Mouse (Mus musculus): ENCODE measurements around the gene Sdf2l1. TPM values are rescaled to one million over a fixed set of nuclear protein-coding genes. Genes with fewer than 3 reads are reported as not detected.

Sdf2l1 gene
- polyA plus RNA-seq, 1 experiment from 2014 or later, result 58.8 TPM

- WGBS, result 1% methylated on average over 41 of the region's 41 CpGs
- peak; percentile 39 for ATAC-seq (ENCODE audit: low FRiP score, low read depth)
- no peak overlapping the region for H3K27ac ChIP-seq (replicated peaks)
- H3K4me3 ChIP-seq, result peak overlapping the region; percentile 54
- H3K4me2 ChIP-seq (replicated peaks), result peak overlapping the region; percentile 95
- H3K27me3 ChIP-seq, result peaks cover 20% of the 10 kb centered on the region
- no peaks in the 10 kb centered on the region for H3K9me3 ChIP-seq
- H3K4me1 ChIP-seq, result peaks cover 12% of the 10 kb centered on the region; the same call in 1 of the 2 replicates
- peaks cover 11% of the 10 kb centered on the region for H3K36me3 ChIP-seq
- peak overlapping the region; percentile 59 for H3K9ac ChIP-seq (replicated peaks)
Measured at GRCm38 (mm10) chr16:17147391-17147929, 15.3 kb upstream of the Sdf2l1 start.

- H3K27ac ChIP-seq (replicated peaks), result no peak within 1 kb of the TSS
Measured at GRCm38 (mm10) chr16:17146772-17147235, 14.6 kb upstream of the Sdf2l1 start, which contains the start of gene Ccdc116. Gene Ccdc116 (minus strand): TSS chr16:17147229.

GRCm38 (mm10) chr16:17144339-17144738 is 12.2 kb upstream of the Sdf2l1 start, which contains the start of gene Ydjc:
Gene Ydjc (plus strand): TSS chr16:17144621.
- ATAC-seq (ENCODE audit: low FRiP score, low read depth), result no peak
- no peaks in the 10 kb centered on the region for H3K36me3 ChIP-seq
- H3K27ac ChIP-seq (replicated peaks), result no peak within 1 kb of the TSS
- no peak within 1 kb of the TSS for H3K4me3 ChIP-seq
- no peaks in the 10 kb centered on the region for H3K9me3 ChIP-seq
- H3K27me3 ChIP-seq, result peaks cover 20% of the 10 kb centered on the region
- no peak within 1 kb of the TSS for H3K4me2 ChIP-seq (replicated peaks)
- H3K4me1 ChIP-seq, result peaks cover 12% of the 10 kb centered on the region; the same call in 1 of the 2 replicates
- 17% methylated on average over 7 of the region's 7 CpGs for WGBS
- no peak within 1 kb of the TSS for H3K9ac ChIP-seq (replicated peaks)

More at GRCm38 (mm10) chr16:17146772-17147235, 14.6 kb upstream of the Sdf2l1 start, which contains the start of gene Ccdc116:
- Histone ChIP-seq H3K9me3 (no peaks in the 10 kb centered on the region), H3K4me2 (replicated peaks) (peak within 1 kb of the TSS; percentile 95), H3K27me3 (peaks cover 20% of the 10 kb centered on the region), H3K4me3 (peak within 1 kb of the TSS; percentile 54), H3K36me3 (peaks cover 5% of the 10 kb centered on the region; the same call in 1 of the 2 replicates), H3K9ac (replicated peaks) (peak within 1 kb of the TSS; percentile 59), H3K4me1 (peaks cover 12% of the 10 kb centered on the region; the same call in 1 of the 2 replicates)
- ATAC-seq (ENCODE audit: low FRiP score, low read depth), result peak; percentile 86
- WGBS, result under 1% methylated on average over 34 of the region's 34 CpGs

- ATAC-seq (ENCODE audit: low FRiP score, low read depth), result no peak
- H3K9ac ChIP-seq (replicated peaks), result no peak overlapping the region
- H3K36me3 ChIP-seq, result no peaks in the 10 kb centered on the region
- H3K4me1 ChIP-seq, result peaks cover 4% of the 10 kb centered on the region
- no peak overlapping the region for H3K4me2 ChIP-seq (replicated peaks)
- no peaks in the 10 kb centered on the region for H3K9me3 ChIP-seq
- 87% methylated on average over 15 of the region's 15 CpGs for WGBS
- H3K27ac ChIP-seq (replicated peaks), result no peak overlapping the region
- H3K4me3 ChIP-seq, result no peak overlapping the region
- no peaks in the 10 kb centered on the region for H3K27me3 ChIP-seq
Measured at GRCm38 (mm10) chr16:17137355-17137754, 5.2 kb upstream of the Sdf2l1 start.

- Histone ChIP-seq H3K4me3 (peak overlapping the region; percentile 83), H3K36me3 (no peaks in the 10 kb centered on the region), H3K4me1 (peaks cover 15% of the 10 kb centered on the region), H3K4me2 (replicated peaks) (peak overlapping the region; percentile 97), H3K9me3 (no peaks in the 10 kb centered on the region), H3K9ac (replicated peaks) (peak overlapping the region; percentile 43), H3K27me3 (0 out of 2 replicates have a peak, but pooled peaks cover 7% of the 10 kb centered on the region), H3K27ac (replicated peaks) (no peak overlapping the region)
- 0 out of 2 replicates have a peak, but pooled peaks have one; percentile 2 for ATAC-seq (ENCODE audit: low FRiP score, low read depth)
- WGBS, result 23% methylated on average over 7 of the region's 7 CpGs
Measured at GRCm38 (mm10) chr16:17132906-17133200, 670 bp upstream of the Sdf2l1 start.

- peak overlapping the region; percentile 69 for H3K9ac ChIP-seq (replicated peaks)
- peak overlapping the region; percentile 83 for H3K4me3 ChIP-seq
- peak overlapping the region; percentile 86 for H3K27ac ChIP-seq (replicated peaks)
- H3K9me3 ChIP-seq, result no peaks in the 10 kb centered on the region
- H3K27me3 ChIP-seq, result 0 out of 2 replicates have a peak, but pooled peaks cover 7% of the 10 kb centered on the region
- H3K4me2 ChIP-seq (replicated peaks), result peak overlapping the region; percentile 97
- H3K36me3 ChIP-seq, result no peaks in the 10 kb centered on the region
- H3K4me1 ChIP-seq, result peaks cover 15% of the 10 kb centered on the region
- peak; percentile 87 for ATAC-seq (ENCODE audit: low FRiP score, low read depth)
- 5% methylated on average over 43 of the region's 43 CpGs for WGBS
Measured at GRCm38 (mm10) chr16:17131191-17132088, 743 bp downstream of the Sdf2l1 start.

GRCm38 (mm10) chr16:17127292-17127691 is 4.9 kb downstream of the Sdf2l1 start:
- 96% methylated on average over 1 of the region's 1 CpGs for WGBS

GRCm38 (mm10) chr16:17124871-17125520 is 7.2 kb downstream of the Sdf2l1 start, which contains the start of gene 2610318N02Rik:
Gene 2610318N02Rik (minus strand): TSS chr16:17125167.
- Histone ChIP-seq H3K9ac (replicated peaks) (peak within 1 kb of the TSS; percentile 76), H3K4me1 (peaks cover 37% of the 10 kb centered on the region), H3K4me2 (replicated peaks) (peak within 1 kb of the TSS; percentile 82), H3K27me3 (no peaks in the 10 kb centered on the region), H3K27ac (replicated peaks) (peak within 1 kb of the TSS; percentile 66), H3K36me3 (peaks cover 19% of the 10 kb centered on the region), H3K4me3 (peak within 1 kb of the TSS; percentile 48), H3K9me3 (no peaks in the 10 kb centered on the region)
- under 1% methylated on average over 25 of the region's 25 CpGs for WGBS
- peak; percentile 94 for ATAC-seq (ENCODE audit: low FRiP score, low read depth)

More at GRCm38 (mm10) chr16:17127292-17127691, 4.9 kb downstream of the Sdf2l1 start:
- H3K36me3 ChIP-seq, result peaks cover 7% of the 10 kb centered on the region
- H3K4me2 ChIP-seq (replicated peaks), result no peak overlapping the region
- no peak overlapping the region for H3K27ac ChIP-seq (replicated peaks)
- H3K9me3 ChIP-seq, result no peaks in the 10 kb centered on the region
- no peak overlapping the region for H3K9ac ChIP-seq (replicated peaks)
- no peak overlapping the region for H3K4me3 ChIP-seq
- 0 out of 2 replicates have a peak, but pooled peaks cover 7% of the 10 kb centered on the region for H3K27me3 ChIP-seq
- ATAC-seq (ENCODE audit: low FRiP score, low read depth), result no peak
- H3K4me1 ChIP-seq, result peaks cover 38% of the 10 kb centered on the region

- Histone ChIP-seq H3K9me3 (no peaks in the 10 kb centered on the region), H3K36me3 (peaks cover 26% of the 10 kb centered on the region), H3K9ac (replicated peaks) (peak overlapping the region; percentile 76), H3K4me3 (peak overlapping the region; percentile 48), H3K4me2 (replicated peaks) (peak overlapping the region; percentile 82), H3K27ac (replicated peaks) (peak overlapping the region; percentile 66), H3K27me3 (no peaks in the 10 kb centered on the region), H3K4me1 (peaks cover 37% of the 10 kb centered on the region)
- peak; percentile 59 for ATAC-seq (ENCODE audit: low FRiP score, low read depth)
- under 1% methylated on average over 22 of the region's 22 CpGs for WGBS
Measured at GRCm38 (mm10) chr16:17124119-17124870, 7.9 kb downstream of the Sdf2l1 start.

- Histone ChIP-seq H3K36me3 (peaks cover 42% of the 10 kb centered on the region), H3K27me3 (no peaks in the 10 kb centered on the region), H3K4me2 (replicated peaks) (peak overlapping the region; percentile 82), H3K4me3 (peak overlapping the region; percentile 17; the same call in 1 of the 2 replicates), H3K9ac (replicated peaks) (0 out of 2 replicates have a peak overlapping the region, but pooled peaks have one; percentile 25), H3K27ac (replicated peaks) (no peak overlapping the region), H3K9me3 (no peaks in the 10 kb centered on the region), H3K4me1 (peaks cover 37% of the 10 kb centered on the region)
- WGBS, result 52% methylated on average over 13 of the region's 14 CpGs
- ATAC-seq (ENCODE audit: low FRiP score, low read depth), result no peak
Measured at GRCm38 (mm10) chr16:17121569-17121968, 10.6 kb downstream of the Sdf2l1 start.

GRCm38 (mm10) chr16:17117309-17117799 is 14.8 kb downstream of the Sdf2l1 start:
- no peak for ATAC-seq (ENCODE audit: low FRiP score, low read depth)
- no peaks in the 10 kb centered on the region for H3K9me3 ChIP-seq
- H3K27ac ChIP-seq (replicated peaks), result no peak overlapping the region
- H3K4me3 ChIP-seq, result no peak overlapping the region
- no peaks in the 10 kb centered on the region for H3K27me3 ChIP-seq
- no peak overlapping the region for H3K4me2 ChIP-seq (replicated peaks)
- H3K9ac ChIP-seq (replicated peaks), result no peak overlapping the region
- 93% methylated on average over 5 of the region's 5 CpGs for WGBS
- peaks cover 71% of the 10 kb centered on the region for H3K36me3 ChIP-seq
- H3K4me1 ChIP-seq, result peaks cover 10% of the 10 kb centered on the region

Measured in midbrain, embryonic 12.5 days (tissue).